Mouse (Mus musculus) spleen, adult 2 months (tissue): ENCODE data around the gene Olfr161.
"Not testable (repeated sequence)": the region's sequence is repeated elsewhere in the genome, so short reads cannot be mapped to it uniquely, and the experiment has no call there.

ENCODE experiments used
- CTCF ChIP-seq: fragments of 200-500 bp; IDR thresholded peaks from 2 replicates; pipeline ENCODE4 v1.5.1; 2011; ENCODE audit warnings: mild to moderate bottlenecking, inconsistent platforms; ENCODE audit not compliant: insufficient read depth, insufficient read length, insufficient replicate concordance; ENCODE audit errors: extremely low read depth
- POLR2A ChIP-seq: fragments of 200-500 bp; IDR thresholded peaks from 2 replicates; pipeline ENCODE4 v1.6.1; 2011; ENCODE audit warnings: low read depth, low read length, inconsistent platforms

GRCm38 (mm10) chr16:3632572-3633361 is 41.9 kb downstream of the Olfr161 start:
- not testable (repeated sequence) for TF ChIP-seq POLR2A, CTCF
